Mouse (Mus musculus) retina, embryonic 14.5 days (tissue): ENCODE measurements around the gene Elmo1.
A peak's percentile ranks its signal among the peaks of the same experiment; 100 is the strongest.

Experiments used
- DNase-seq: peaks from one replicate; pipeline ENCODE4 v3.0.0-alpha.2; 2015; ENCODE audit warnings: low spot score

Gene Elmo1

GRCm38 (mm10) chr13:20472301-20472831 is 382.0 kb downstream of the Elmo1 start:
- peak; percentile 64 for DNase-seq

- peak; percentile 44 for DNase-seq
Measured at GRCm38 (mm10) chr13:20472891-20473539, 382.6 kb downstream of the Elmo1 start.

GRCm38 (mm10) chr13:20473641-20474078 is 383.3 kb downstream of the Elmo1 start:
- no peak for DNase-seq

DNA sequence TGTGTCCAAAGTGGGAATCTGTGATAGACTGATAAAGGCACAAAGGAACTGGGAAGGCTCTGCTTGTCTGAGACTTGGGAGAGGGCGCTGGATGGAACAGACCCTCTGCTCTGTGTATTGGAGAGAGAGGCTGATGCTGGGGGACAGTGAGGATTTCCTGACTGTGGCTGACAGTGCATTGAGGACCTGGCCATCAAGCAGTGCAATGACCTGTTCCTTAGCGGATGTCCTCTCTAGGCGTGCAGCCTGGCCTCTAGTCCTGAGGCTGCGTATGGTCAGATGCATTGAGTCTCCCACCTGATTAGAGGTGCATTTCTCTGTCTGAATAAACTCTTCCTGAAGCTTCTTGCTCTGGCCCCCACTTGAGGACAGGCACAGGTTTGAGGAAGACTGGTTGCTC is 384.2 kb downstream of the Elmo1 start:
- DNase-seq, result no peak

- no peak for DNase-seq
Measured at GRCm38 (mm10) chr13:20481805-20482204, 391.4 kb downstream of the Elmo1 start.

GRCm38 (mm10) chr13:20489110-20489509 is 398.7 kb downstream of the Elmo1 start:
- no peak for DNase-seq

- DNase-seq, result peak; percentile 81
Measured at GRCm38 (mm10) chr13:20489698-20490417, 399.5 kb downstream of the Elmo1 start.

- no peak for DNase-seq
Measured at GRCm38 (mm10) chr13:20490860-20491594, 400.6 kb downstream of the Elmo1 start.

GRCm38 (mm10) chr13:20491666-20492065 is 401.3 kb downstream of the Elmo1 start:
- no peak for DNase-seq

DNA sequence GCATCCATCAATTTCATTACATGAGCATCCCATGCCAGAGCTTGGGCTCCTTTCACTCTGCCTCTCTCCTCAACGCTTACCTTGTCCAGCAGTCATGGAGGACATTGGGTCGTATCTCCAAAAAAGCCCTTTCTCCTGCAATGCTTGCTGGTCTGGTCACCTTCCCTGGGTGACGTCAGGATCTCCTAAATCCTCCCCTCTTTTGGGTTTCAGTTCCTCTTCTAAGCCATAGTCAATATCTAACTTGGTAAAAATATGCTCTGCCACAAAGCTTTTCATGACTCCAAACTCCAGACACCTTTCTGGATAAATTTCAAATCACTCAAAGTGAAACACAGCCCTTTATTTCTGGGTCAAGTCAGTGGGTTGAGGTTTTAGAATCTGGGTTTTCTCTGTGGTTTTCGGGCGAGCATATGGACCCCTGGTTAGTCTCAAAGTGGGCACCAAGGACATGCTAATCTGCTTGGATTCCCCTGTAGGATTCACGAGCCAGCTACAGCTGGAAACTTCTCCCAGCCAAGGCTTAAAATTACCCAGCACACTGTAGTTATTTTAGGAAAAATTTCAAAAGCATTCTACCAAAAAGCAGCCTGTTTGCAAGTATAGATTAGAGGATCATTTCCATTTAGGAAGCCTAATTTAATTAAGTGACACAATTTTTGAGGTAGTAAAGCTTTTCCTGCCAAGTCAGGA is 403.8 kb downstream of the Elmo1 start:
- DNase-seq, result no peak

DNA sequence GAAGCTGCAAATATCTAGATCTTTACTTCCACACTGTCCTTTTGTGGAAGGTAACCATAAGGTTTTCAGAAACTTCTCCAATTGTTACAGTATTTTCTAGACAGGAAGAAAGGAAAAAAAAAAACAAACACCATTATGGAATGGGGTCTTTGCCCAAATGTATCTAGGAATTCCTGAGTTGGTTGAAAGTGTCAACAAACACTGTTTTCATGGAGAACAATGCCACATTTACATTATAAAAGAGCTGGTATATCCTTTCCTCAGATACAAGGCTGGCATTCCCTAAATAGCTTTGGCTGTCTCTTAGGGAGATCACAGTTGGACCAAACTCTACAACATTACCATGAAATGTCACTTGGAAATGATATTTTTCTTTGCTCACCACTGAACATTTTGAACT is 411.5 kb downstream of the Elmo1 start:
- no peak for DNase-seq

- DNase-seq, result no peak
Measured at GRCm38 (mm10) chr13:20503371-20503770, 413.0 kb downstream of the Elmo1 start.

DNA sequence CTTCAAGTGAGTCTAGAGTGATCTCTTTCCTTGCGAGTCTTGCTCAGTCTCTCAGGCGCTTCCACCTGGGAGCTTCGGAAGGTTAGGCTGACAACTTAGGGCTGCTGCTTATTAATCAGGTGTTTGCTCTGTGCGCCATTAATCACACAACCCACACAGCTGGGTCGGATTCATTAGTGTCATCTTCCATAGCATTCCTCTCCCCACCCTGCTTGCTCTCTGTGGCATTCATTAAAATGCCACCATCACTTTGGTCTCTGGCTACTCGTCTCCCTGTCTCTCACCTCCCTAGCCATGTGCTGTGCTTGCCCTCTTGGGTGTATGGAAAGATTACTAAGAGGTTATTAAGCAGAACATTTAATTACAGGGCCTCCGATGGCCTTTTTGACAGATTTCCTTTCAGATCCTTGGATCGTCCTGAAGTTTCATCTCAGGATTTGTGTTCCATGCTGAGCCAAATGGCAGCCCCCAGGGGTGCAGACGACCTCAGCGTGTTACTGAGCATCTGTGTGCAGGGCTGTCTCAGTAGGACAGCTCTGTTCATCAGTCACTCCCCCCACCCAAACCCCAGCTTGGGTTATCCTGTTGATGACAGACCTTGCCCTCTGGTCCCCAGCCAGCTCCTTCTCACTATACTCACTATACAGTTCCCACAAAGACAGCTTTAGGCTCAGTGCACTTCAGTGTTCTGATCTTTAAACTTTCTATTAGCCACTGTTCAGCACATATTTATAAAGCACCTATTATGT is 417.2 kb downstream of the Elmo1 start:
- DNase-seq, result no peak

GRCm38 (mm10) chr13:20511026-20511425 is 420.6 kb downstream of the Elmo1 start:
- DNase-seq, result no peak

DNA sequence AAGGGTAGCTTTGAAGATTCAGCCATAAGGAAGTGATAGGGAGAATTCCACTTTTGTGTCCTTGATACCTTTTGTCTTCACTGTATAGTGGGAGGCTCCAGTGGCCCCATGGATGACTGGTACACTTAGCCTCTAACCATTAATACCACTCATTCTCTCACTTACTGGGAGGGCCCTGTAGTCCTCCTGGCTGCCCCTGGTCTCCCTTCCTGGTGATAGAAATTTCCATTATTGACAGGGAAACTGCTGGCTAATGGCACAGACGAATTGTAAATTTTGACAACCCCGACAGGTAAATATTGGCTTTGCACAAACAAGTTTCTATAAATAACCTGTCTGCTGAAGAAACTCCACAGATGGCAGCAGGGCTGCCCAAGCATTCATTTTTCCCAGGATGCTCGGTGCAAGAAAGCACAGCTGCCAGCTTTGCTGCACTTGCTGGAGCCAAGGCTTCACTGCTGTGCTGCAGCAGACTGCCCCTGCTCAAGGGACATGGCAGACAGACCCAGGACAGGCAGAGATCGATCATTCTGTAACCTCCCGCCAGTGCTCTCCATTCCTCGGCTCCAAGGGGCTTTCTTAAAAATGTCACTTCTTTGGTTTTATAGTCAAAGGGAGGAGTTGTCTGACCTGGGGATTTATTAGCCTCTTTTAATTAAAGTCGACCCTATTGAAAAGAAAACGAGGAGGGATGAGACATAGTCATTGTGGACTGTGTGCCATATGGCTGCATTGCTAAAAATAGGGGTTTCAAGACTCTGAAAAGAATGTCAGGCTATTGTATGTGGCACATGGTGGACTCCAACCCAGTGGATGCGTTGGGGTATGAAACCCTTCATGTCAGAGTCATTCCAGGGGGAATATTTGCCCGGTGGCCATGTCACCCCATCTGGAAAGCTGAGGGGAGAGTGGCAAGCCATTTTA is 422.2 kb downstream of the Elmo1 start:
- DNase-seq, result no peak

DNA sequence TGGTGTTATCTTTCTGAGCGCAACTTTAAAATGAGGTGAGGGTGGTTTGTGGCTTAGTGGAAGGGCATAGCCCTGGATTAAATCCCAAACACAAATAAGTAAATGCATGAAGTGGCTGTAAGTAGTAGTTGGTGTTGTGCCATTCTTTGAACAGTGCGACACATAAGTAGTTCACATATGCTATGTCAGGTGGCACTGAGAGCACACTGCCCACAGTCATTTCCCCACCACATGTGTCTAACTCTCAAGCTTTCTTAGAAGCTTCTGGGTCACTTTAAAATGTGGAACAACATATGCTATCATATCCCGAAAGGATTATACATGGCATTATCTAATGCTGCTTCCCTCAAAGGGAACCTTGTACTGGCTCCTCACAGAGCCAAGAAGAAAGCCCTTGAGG is 424.3 kb downstream of the Elmo1 start:
- no peak for DNase-seq

- no peak for DNase-seq
Measured at GRCm38 (mm10) chr13:20516096-20516495, 425.7 kb downstream of the Elmo1 start.

GRCm38 (mm10) chr13:20517702-20518101 is 427.3 kb downstream of the Elmo1 start:
- DNase-seq, result no peak

- no peak for DNase-seq
Measured at GRCm38 (mm10) chr13:20521492-20521891, 431.1 kb downstream of the Elmo1 start.

GRCm38 (mm10) chr13:20523671-20524070 is 433.3 kb downstream of the Elmo1 start:
- no peak for DNase-seq
